Mouse (Mus musculus) thymus, postnatal 25 days (tissue): ENCODE measurements around the gene Hnrnpc.
A peak's percentile ranks its signal among the peaks of the same experiment; 100 is the strongest.
"Not testable (repeated sequence)": the region's sequence is repeated elsewhere in the genome, so short reads cannot be mapped to it uniquely, and the experiment has no call there.

Experiments
- DNase-seq: peaks from one replicate; pipeline ENCODE4 v3.0.0; 2022

The Hnrnpc gene

GRCm38 (mm10) chr14:52101285-52102157 is 2.3 kb downstream of the Hnrnpc start:
- no peak for DNase-seq

- no peak for DNase-seq
These were observed 3.5 kb downstream of the Hnrnpc start for GRCm38 (mm10) chr14:52100170-52100960.

GRCm38 (mm10) chr14:52099563-52099962 is 4.3 kb downstream of the Hnrnpc start:
- no peak for DNase-seq

GRCm38 (mm10) chr14:52098387-52098786 is 5.4 kb downstream of the Hnrnpc start:
- DNase-seq = not testable (repeated sequence)

GRCm38 (mm10) chr14:52097191-52097590 is 6.6 kb downstream of the Hnrnpc start:
- DNase-seq = not testable (repeated sequence)

GRCm38 (mm10) chr14:52094533-52094932 is 9.3 kb downstream of the Hnrnpc start:
- no peak for DNase-seq

- no peak for DNase-seq
These were observed 20.7 kb downstream of the Hnrnpc start for GRCm38 (mm10) chr14:52083083-52083482.

- no peak for DNase-seq
These were observed 32.2 kb downstream of the Hnrnpc start for GRCm38 (mm10) chr14:52071599-52072137.

- no peak for DNase-seq
These were observed 37.7 kb downstream of the Hnrnpc start for GRCm38 (mm10) chr14:52066135-52066534.

GRCm38 (mm10) chr14:52061798-52062197 is 42.0 kb downstream of the Hnrnpc start:
- DNase-seq = no peak

- no peak for DNase-seq
These were observed 43.0 kb downstream of the Hnrnpc start for GRCm38 (mm10) chr14:52060800-52061199.

GRCm38 (mm10) chr14:52059982-52060381 is 43.8 kb downstream of the Hnrnpc start:
- no peak for DNase-seq

- not testable (repeated sequence) for DNase-seq
These were observed 51.1 kb downstream of the Hnrnpc start for GRCm38 (mm10) chr14:52052720-52053119.

GRCm38 (mm10) chr14:52045966-52046565 is 57.8 kb downstream of the Hnrnpc start:
- no peak for DNase-seq

- DNase-seq = peak; percentile 63
These were observed 58.7 kb downstream of the Hnrnpc start for GRCm38 (mm10) chr14:52044901-52045678.

- DNase-seq = no peak
These were observed 60.4 kb downstream of the Hnrnpc start for GRCm38 (mm10) chr14:52043446-52043845.

GRCm38 (mm10) chr14:52042359-52042758 is 61.5 kb downstream of the Hnrnpc start, which contains the start of gene Olfr221:
TSS of gene Olfr221 (minus strand) at chr14:52042459.
- DNase-seq = not testable (repeated sequence)

GRCm38 (mm10) chr14:52039332-52039731 is 64.5 kb downstream of the Hnrnpc start:
- no peak for DNase-seq

- no peak for DNase-seq
These were observed 67.9 kb downstream of the Hnrnpc start for GRCm38 (mm10) chr14:52035926-52036325.

- no peak for DNase-seq
These were observed 77.5 kb downstream of the Hnrnpc start for GRCm38 (mm10) chr14:52026342-52026741.

GRCm38 (mm10) chr14:52024133-52024532 is 79.7 kb downstream of the Hnrnpc start:
- no peak for DNase-seq
